In genomic region chr4:106454541-106454940, GRCm38 (mm10) we compare ENCODE assay signal across 46 mouse cellular contexts. TPM values are rescaled to one million over a fixed set of nuclear protein-coding genes. Genes with fewer than 3 reads are reported as not detected.
"Had no signal": no experiment of that assay in that cellular context is flagged by ENCODE, and none has a peak within 500 bp of the region (broad histone marks: within the 10 kb centered on the region; RNA-seq: fewer than 3 reads in every experiment).

No protein-coding gene starts in this region.

- H3K9me3 ChIP-seq: limb, embryonic 10.5 days; limb, embryonic 12.5 days; limb, embryonic 13.5 days; limb, embryonic 15.5 days; liver, embryonic 12.5 days; liver, embryonic 13.5 days; liver, embryonic 15.5 days; lung, embryonic 15.5 days; midbrain, embryonic 10.5 days; midbrain, embryonic 12.5 days; midbrain, embryonic 13.5 days; midbrain, embryonic 15.5 days had no signal

- DNase-seq: left cerebral cortex, postnatal 4 days; liver; liver, embryonic 13.5 days; liver, postnatal 0 days; lung, adult 18-20 months; lung, adult 2 months; lung, embryonic 14.5 days; lung, postnatal 10 days; lung, postnatal 14 days; lung, postnatal 36 days; lung, postnatal 4 days; midbrain, embryonic 14.5 days had no signal

- H3K4me3 ChIP-seq: left cerebral cortex, adult 2 months; limb, embryonic 10.5 days; limb, embryonic 12.5 days; limb, embryonic 13.5 days; limb, embryonic 15.5 days; liver, embryonic 12.5 days; liver, embryonic 13.5 days; liver, embryonic 15.5 days; lung, embryonic 15.5 days; midbrain, embryonic 10.5 days; midbrain, embryonic 12.5 days; midbrain, embryonic 13.5 days; midbrain, embryonic 15.5 days; myocyte had no signal

- H3K36me3 ChIP-seq: limb, embryonic 10.5 days; limb, embryonic 12.5 days; limb, embryonic 13.5 days; limb, embryonic 15.5 days; lung, embryonic 15.5 days; midbrain, embryonic 10.5 days; midbrain, embryonic 12.5 days; midbrain, embryonic 13.5 days; midbrain, embryonic 15.5 days had no signal

- ATAC-seq: liver, embryonic 12.5 days; liver, postnatal 0 days; lung, postnatal 0 days; midbrain, embryonic 13.5 days; midbrain, embryonic 15.5 days; midbrain, embryonic 16.5 days had no signal

- H3K4me1 ChIP-seq: limb, embryonic 10.5 days; limb, embryonic 12.5 days; limb, embryonic 13.5 days; limb, embryonic 15.5 days; lung, embryonic 15.5 days; midbrain, embryonic 12.5 days; midbrain, embryonic 13.5 days; midbrain, embryonic 15.5 days had no signal

- H3K9ac ChIP-seq: limb, embryonic 12.5 days; limb, embryonic 13.5 days; limb, embryonic 15.5 days; liver, embryonic 12.5 days; liver, embryonic 13.5 days; liver, embryonic 14.5 days; liver, embryonic 15.5 days; liver, postnatal 0 days; lung, embryonic 14.5 days; lung, embryonic 15.5 days; midbrain, embryonic 12.5 days; midbrain, embryonic 13.5 days; midbrain, embryonic 15.5 days had no signal

- H3K27me3 ChIP-seq: limb, embryonic 12.5 days; limb, embryonic 13.5 days; limb, embryonic 15.5 days; liver, embryonic 12.5 days; liver, embryonic 13.5 days; liver, embryonic 15.5 days; lung, embryonic 15.5 days; midbrain, embryonic 12.5 days; midbrain, embryonic 13.5 days; midbrain, embryonic 15.5 days had no signal

- H3K4me2 ChIP-seq: limb, embryonic 12.5 days; limb, embryonic 13.5 days; limb, embryonic 15.5 days; liver, embryonic 12.5 days; liver, embryonic 13.5 days; liver, embryonic 15.5 days; lung, embryonic 14.5 days; lung, embryonic 15.5 days; midbrain, embryonic 11.5 days; midbrain, embryonic 12.5 days; midbrain, embryonic 13.5 days; midbrain, embryonic 15.5 days had no signal

- H3K27ac ChIP-seq: left cerebral cortex, adult 2 months; limb, embryonic 10.5 days; limb, embryonic 12.5 days; limb, embryonic 13.5 days; limb, embryonic 15.5 days; liver, embryonic 12.5 days; liver, embryonic 13.5 days; liver, embryonic 14.5 days; liver, embryonic 15.5 days; lung, embryonic 15.5 days; macrophage; midbrain, embryonic 10.5 days; midbrain, embryonic 12.5 days; midbrain, embryonic 13.5 days; midbrain, embryonic 15.5 days had no signal

RNA-seq across cellular contexts. Expression of gene Pcsk9, which starts 9.6 kb away (rescaled TPM):
- total RNA-seq: megakaryocyte-erythroid progenitor cell, adult 5-6 weeks; monocyte, adult 5-6 weeks had no signal
- polyA plus RNA-seq: macrophage had no signal

RNA-seq across cellular contexts. Expression of gene Bsnd, which starts 37.5 kb away (rescaled TPM):
- total RNA-seq: left cerebral cortex, adult 18-20 months; left cerebral cortex, adult 2 months; left cerebral cortex, adult 8-10 months; left cerebral cortex, postnatal 10 days; left cerebral cortex, postnatal 14 days; left cerebral cortex, postnatal 25 days; left cerebral cortex, postnatal 36 days; left cerebral cortex, postnatal 4 days; liver, adult 2 months; megakaryocyte progenitor cell, adult 5-6 weeks; megakaryocyte-erythroid progenitor cell, adult 5-6 weeks; midbrain, postnatal 0 days; monocyte, adult 5-6 weeks had no signal
- polyA plus RNA-seq: limb, embryonic 10.5 days; limb, embryonic 11.5 days; limb, embryonic 12.5 days; limb, embryonic 13.5 days; limb, embryonic 14.5 days; limb, embryonic 15.5 days; liver, adult 2 months; liver, embryonic 12.5 days; liver, embryonic 13.5 days; liver, embryonic 14.5 days; liver, embryonic 15.5 days; liver, embryonic 16.5 days; liver, postnatal 0 days; lung, adult 2 months; lung, embryonic 14.5 days; lung, embryonic 15.5 days; lung, embryonic 16.5 days; lung, postnatal 0 days; macrophage; midbrain, embryonic 10.5 days; midbrain, embryonic 11.5 days; midbrain, embryonic 12.5 days; midbrain, embryonic 13.5 days; midbrain, embryonic 14.5 days; midbrain, embryonic 15.5 days; midbrain, embryonic 16.5 days; midbrain, postnatal 0 days; myocyte; neural tube, embryonic 11.5 days had no signal
